In genomic region chr9:46121486-46121885, GRCm38 (mm10) we compare ENCODE assay signal across 11 mouse cellular contexts.
DNase-seq lines count a peak whose midpoint lies in the region; ATAC-seq and TF ChIP-seq lines count a peak whose summit lies in the region.
"Had no signal": no experiment of that assay in that cellular context is flagged by ENCODE, and none has a peak within 500 bp of the region (broad histone marks: within the 10 kb centered on the region; RNA-seq: fewer than 3 reads in every experiment).

No protein-coding gene starts in this region.

- no peak for DNase-seq in embryonic facial prominence, embryonic 10.5 days (ENCODE audit: low spot score)
- no peak for DNase-seq in kidney, adult 9 months
- DNase-seq: thymus, adult 18-20 months had no signal

- H3K4me3 ChIP-seq in liver, embryonic 15.5 days (replicated peaks): no peak overlapping the region
- no peak overlapping the region for H3K4me3 ChIP-seq in liver, embryonic 12.5 days
- H3K4me3 ChIP-seq in C2C12 (ENCODE audit: insufficient read depth, poor library complexity, severe bottlenecking): no peak overlapping the region
- no peak overlapping the region for H3K4me3 ChIP-seq in embryonic facial prominence, embryonic 10.5 days
- H3K4me3 ChIP-seq: embryonic facial prominence, embryonic 13.5 days; heart, embryonic 10.5 days; limb, embryonic 12.5 days had no signal

- H3K36me3 ChIP-seq in liver, embryonic 15.5 days (replicated peaks): 0 out of 2 replicates have a peak, but pooled peaks cover 8% of the 10 kb centered on the region
- peaks cover 15% of the 10 kb centered on the region for H3K36me3 ChIP-seq in liver, embryonic 12.5 days
- H3K36me3 ChIP-seq in C2C12 (ENCODE audit: control insufficient read depth, insufficient read depth): peaks cover 11% of the 10 kb centered on the region
- peaks cover 32% of the 10 kb centered on the region for H3K36me3 ChIP-seq in embryonic facial prominence, embryonic 10.5 days (replicated peaks)

- 43% methylated on average over 4 of the region's 4 CpGs for WGBS in liver, embryonic 15.5 days (ENCODE audit: insufficient replicate concordance)
- 34% methylated on average over 4 of the region's 4 CpGs for WGBS in liver, embryonic 12.5 days (ENCODE audit: insufficient replicate concordance)
- 88% methylated on average over 4 of the region's 4 CpGs for WGBS in embryonic facial prominence, embryonic 10.5 days

- no peak overlapping the region for H3ac ChIP-seq in C2C12 (ENCODE audit: control insufficient read depth, insufficient read length, low read depth)

- H3K9me3 ChIP-seq in liver, embryonic 15.5 days (replicated peaks): no peaks in the 10 kb centered on the region
- H3K9me3 ChIP-seq in liver, embryonic 12.5 days (replicated peaks): 0 out of 2 replicates have a peak, but pooled peaks cover 4% of the 10 kb centered on the region
- peaks cover 3% of the 10 kb centered on the region; the same call in 1 of the 2 replicates for H3K9me3 ChIP-seq in embryonic facial prominence, embryonic 10.5 days
- H3K9me3 ChIP-seq: embryonic facial prominence, embryonic 13.5 days; heart, embryonic 10.5 days had no signal

- peaks cover 45% of the 10 kb centered on the region for H3K79me2 ChIP-seq in C2C12 (ENCODE audit: control insufficient read depth, insufficient read depth)

- H3K4me2 ChIP-seq in liver, embryonic 15.5 days: no peak overlapping the region
- no peak overlapping the region for H3K4me2 ChIP-seq in liver, embryonic 12.5 days
- H3K4me2 ChIP-seq: embryonic facial prominence, embryonic 13.5 days; limb, embryonic 12.5 days had no signal

- no peak overlapping the region for H3K27ac ChIP-seq in liver, embryonic 15.5 days (replicated peaks)
- no peak overlapping the region for H3K27ac ChIP-seq in liver, embryonic 12.5 days
- peak overlapping the region; percentile 51 for H3K27ac ChIP-seq in embryonic facial prominence, embryonic 10.5 days (replicated peaks)
- H3K27ac ChIP-seq: limb, embryonic 12.5 days had no signal

- H3K27me3 ChIP-seq in liver, embryonic 15.5 days: no peaks in the 10 kb centered on the region
- no peaks in the 10 kb centered on the region for H3K27me3 ChIP-seq in liver, embryonic 12.5 days (replicated peaks)
- H3K27me3 ChIP-seq in C2C12 (ENCODE audit: control insufficient read depth, insufficient read depth, insufficient read length): no peaks in the 10 kb centered on the region
- no peaks in the 10 kb centered on the region for H3K27me3 ChIP-seq in embryonic facial prominence, embryonic 10.5 days (replicated peaks; ENCODE audit: low read depth, poor library complexity, severe bottlenecking)
- H3K27me3 ChIP-seq: embryonic facial prominence, embryonic 13.5 days; limb, embryonic 12.5 days had no signal

- ATAC-seq in liver, embryonic 15.5 days (ENCODE audit: insufficient read depth): peak; percentile 37
- no peak for ATAC-seq in liver, embryonic 12.5 days
- peak; percentile 60 for ATAC-seq in monocyte, adult 5-6 weeks (replicated peaks; ENCODE audit: insufficient number of reproducible peaks, low FRiP score, low TSS enrichment, poor library complexity, severe bottlenecking)
- no peak for ATAC-seq in frontal cortex, adult (ENCODE audit: low TSS enrichment)

- TF ChIP-seq CTCF in C2C12 (IDR thresholded peaks at IDR 0.05; ENCODE audit: control insufficient read depth, insufficient read depth, insufficient read length): no peak

- H3K4me1 ChIP-seq in liver, embryonic 15.5 days (replicated peaks): peaks cover 23% of the 10 kb centered on the region
- H3K4me1 ChIP-seq in liver, embryonic 12.5 days: peaks cover 31% of the 10 kb centered on the region
- peaks cover 25% of the 10 kb centered on the region for H3K4me1 ChIP-seq in embryonic facial prominence, embryonic 10.5 days

- peaks cover 25% of the 10 kb centered on the region for H3K79me3 ChIP-seq in C2C12 (ENCODE audit: low read depth)

- no peak overlapping the region for H3K9ac ChIP-seq in liver, embryonic 15.5 days
- no peak overlapping the region for H3K9ac ChIP-seq in liver, embryonic 12.5 days
- H3K9ac ChIP-seq: embryonic facial prominence, embryonic 13.5 days; limb, embryonic 12.5 days had no signal

TF ChIP-seq in C2C12, 6 proteins besides CTCF, POLR2A, EP300 and RAD21:
- no peak for TF ChIP-seq USF1 (IDR thresholded peaks at IDR 0.05; ENCODE audit: low read depth)
- TF ChIP-seq CEBPB (IDR thresholded peaks at IDR 0.05; ENCODE audit: low read depth): peak; percentile 11
- TF ChIP-seq MYOD1 (IDR thresholded peaks at IDR 0.05; ENCODE audit: control insufficient read depth, insufficient read length, low read depth): peak; percentile 17
- TF ChIP-seq FOSL1 (IDR thresholded peaks at IDR 0.05; ENCODE audit: insufficient read depth, low read length, poor library complexity, severe bottlenecking): no peak

Comparison
In these comparisons a context has a peak if more than half of its experiments do, and no peak if none do; other contexts are left out.
1. ATAC-seq: peak in liver, embryonic 15.5 days (single experiment) and monocyte, adult 5-6 weeks (single experiment); none in liver, embryonic 12.5 days (single experiment) and frontal cortex, adult (single experiment).